In genomic region chr5:66603223-66603622, GRCm38 (mm10) we compare ENCODE assay signal across 11 mouse cellular contexts. TPM values are rescaled to one million over a fixed set of nuclear protein-coding genes. Genes with fewer than 3 reads are reported as not detected.
A peak's percentile ranks its signal among the peaks of the same experiment; 100 is the strongest.
DNase-seq lines count a peak whose midpoint lies in the region; ATAC-seq lines count a peak whose summit lies in the region.
"Had no signal": no experiment of that assay in that cellular context is flagged by ENCODE, and none has a peak within 500 bp of the region (broad histone marks: within the 10 kb centered on the region; RNA-seq: fewer than 3 reads in every experiment).

No protein-coding gene starts in this region.

- H3K4me3 ChIP-seq in forebrain, embryonic 11.5 days (ENCODE audit: low read depth, low read length), result no peak overlapping the region
- no peak overlapping the region for H3K4me3 ChIP-seq in forebrain, embryonic 12.5 days (replicated peaks)
- peak overlapping the region; percentile 34; the same call in 1 of the 2 replicates for H3K4me3 ChIP-seq in brown adipose tissue, adult 24 weeks (ENCODE audit: insufficient read depth, low read depth, low read length)
- no peak overlapping the region for H3K4me3 ChIP-seq in lung, embryonic 15.5 days
- H3K4me3 ChIP-seq: layer of hippocampus, adult 2 months; stomach, embryonic 15.5 days had no signal

- H3K9ac ChIP-seq in forebrain, embryonic 11.5 days (ENCODE audit: low read length), result no peak overlapping the region
- no peak overlapping the region for H3K9ac ChIP-seq in forebrain, embryonic 12.5 days
- H3K9ac ChIP-seq in lung, embryonic 15.5 days, result no peak overlapping the region
- H3K9ac ChIP-seq: stomach, embryonic 15.5 days had no signal

- peaks cover 3% of the 10 kb centered on the region; the same call in 1 of the 2 replicates for H3K4me1 ChIP-seq in forebrain, embryonic 11.5 days (replicated peaks; ENCODE audit: control insufficient read depth, insufficient read depth, low read length)
- H3K4me1 ChIP-seq in forebrain, embryonic 12.5 days, result peaks cover 18% of the 10 kb centered on the region
- peaks cover 32% of the 10 kb centered on the region for H3K4me1 ChIP-seq in brown adipose tissue, adult 24 weeks (ENCODE audit: control insufficient read depth, insufficient read depth, insufficient read length, low read length)
- H3K4me1 ChIP-seq in lung, embryonic 15.5 days, result peaks cover 76% of the 10 kb centered on the region

- intact Hi-C loops in heart, postnatal 10 days (cut with DNase I), result loop anchor here (2.0 to 5.0 kb wide), 2 partner anchors 20 to 36 kb away; no protein-coding TSS in a partner anchor

- ATAC-seq in forebrain, embryonic 11.5 days (replicated peaks; ENCODE audit: low FRiP score), result no peak
- ATAC-seq in forebrain, embryonic 12.5 days (ENCODE audit: low FRiP score), result no peak
- peak; percentile 53; the same call in 1 of the 2 replicates for ATAC-seq in lung, embryonic 15.5 days (ENCODE audit: borderline replicate concordance, extremely low read depth, low FRiP score, low TSS enrichment)
- no peak for ATAC-seq in erythroblast, adult 5-6 weeks (replicated peaks; ENCODE audit: low FRiP score, poor library complexity, severe bottlenecking)

- WGBS in forebrain, embryonic 11.5 days, result 58% methylated on average over 7 of the region's 7 CpGs
- whole genome bisulfite sequencing in forebrain, embryonic 12.5 days, result 56% methylated on average over 7 of the region's 7 CpGs
- WGBS in lung, embryonic 15.5 days, result 18% methylated on average over 7 of the region's 7 CpGs

- no peak overlapping the region for H3K4me2 ChIP-seq in forebrain, embryonic 11.5 days (ENCODE audit: low read depth, low read length, severe bottlenecking)
- no peak overlapping the region for H3K4me2 ChIP-seq in forebrain, embryonic 12.5 days
- H3K4me2 ChIP-seq in lung, embryonic 15.5 days, result peak overlapping the region; percentile 35
- H3K4me2 ChIP-seq: stomach, embryonic 15.5 days had no signal

- H3K36me3 ChIP-seq in forebrain, embryonic 11.5 days (ENCODE audit: control insufficient read depth, insufficient read depth, low read length), result no peaks in the 10 kb centered on the region
- no peaks in the 10 kb centered on the region for H3K36me3 ChIP-seq in forebrain, embryonic 12.5 days (replicated peaks)
- H3K36me3 ChIP-seq in lung, embryonic 15.5 days, result no peaks in the 10 kb centered on the region
- H3K36me3 ChIP-seq: stomach, embryonic 15.5 days had no signal

- peak; percentile 23 for DNase-seq in forebrain, embryonic 11.5 days (ENCODE audit: low spot score)
- DNase-seq in heart, postnatal 10 days, result peak; percentile 63 to 66
- DNase-seq in cerebellum, adult 9-10 months, result no peak
- DNase-seq in Muller cell, postnatal 12 days (ENCODE audit: inconsistent ontology term), result no peak
- DNase-seq: cerebellum, adult 8-10 months had no signal

- H3K9me3 ChIP-seq in forebrain, embryonic 11.5 days (ENCODE audit: control insufficient read depth, low read length), result no peaks in the 10 kb centered on the region
- H3K9me3 ChIP-seq in forebrain, embryonic 12.5 days, result no peaks in the 10 kb centered on the region
- no peaks in the 10 kb centered on the region for H3K9me3 ChIP-seq in lung, embryonic 15.5 days
- H3K9me3 ChIP-seq: stomach, embryonic 15.5 days had no signal

- H3K27me3 ChIP-seq in forebrain, embryonic 11.5 days (ENCODE audit: control insufficient read depth, insufficient read depth, low read length), result no peaks in the 10 kb centered on the region
- no peaks in the 10 kb centered on the region for H3K27me3 ChIP-seq in forebrain, embryonic 12.5 days
- H3K27me3 ChIP-seq in lung, embryonic 15.5 days, result no peaks in the 10 kb centered on the region
- H3K27me3 ChIP-seq: stomach, embryonic 15.5 days had no signal

- no peak overlapping the region; the same call in 1 of the 2 replicates for H3K27ac ChIP-seq in forebrain, embryonic 11.5 days (ENCODE audit: low read depth, low read length)
- no peak overlapping the region for H3K27ac ChIP-seq in forebrain, embryonic 12.5 days
- peak overlapping the region; percentile 79 for H3K27ac ChIP-seq in brown adipose tissue, adult 24 weeks (replicated peaks; ENCODE audit: low read depth, low read length)
- H3K27ac ChIP-seq in lung, embryonic 15.5 days, result peak overlapping the region; percentile 59
- H3K27ac ChIP-seq: stomach, embryonic 15.5 days had no signal

RNA-seq across cellular contexts. Expression of gene Apbb2, which starts 15.4 kb away (rescaled TPM):
- polyA plus RNA-seq in forebrain, embryonic 11.5 days (2014; fragmentation: Nextera tagmentation; extraction: Ambion mirVana), result 35.1 and 35.3 TPM in 2 replicates
- polyA plus RNA-seq in forebrain, embryonic 12.5 days (2016; fragmentation: Nextera tagmentation; extraction: Ambion mirVana), result 53.4 and 56.5 TPM in 2 replicates
- 3.5 and 5.7 TPM in 2 replicates for polyA plus RNA-seq in brown adipose tissue, adult 24 weeks (2012; ENCODE audit: insufficient read depth, insufficient read length, missing spikeins)
- 10 to 100 TPM; 67.6 to 69.2 TPM for total RNA-seq in heart, postnatal 10 days (2021)
- polyA plus RNA-seq in lung, embryonic 15.5 days (2015; fragmentation: Nextera tagmentation; extraction: Ambion mirVana), result 44.0 and 49.8 TPM in 2 replicates
- total RNA-seq in erythroblast, adult 5-6 weeks (2015; ENCODE audit: low replicate concordance), result not detected in 2 replicates
- total RNA-seq in erythroblast, adult 5-6 weeks (2017; ENCODE audit: low replicate concordance), result 0.34 TPM in 1 of 2 replicates, not detected in the other

Comparison
In these comparisons a context has a peak if more than half of its experiments do, and no peak if none do; other contexts are left out.
1. DNase-seq: peak in forebrain, embryonic 11.5 days (single experiment) and heart, postnatal 10 days (2 of 2); none in cerebellum, adult 9-10 months (single experiment) and Muller cell, postnatal 12 days (single experiment).
2. H3K27ac ChIP-seq: peak in brown adipose tissue, adult 24 weeks (single experiment) and lung, embryonic 15.5 days (single experiment); none in forebrain, embryonic 11.5 days (single experiment) and forebrain, embryonic 12.5 days (single experiment).